Mouse (Mus musculus) monocyte, adult 5-6 weeks (primary cell): ENCODE results near the gene Lpp. TPM values are rescaled to one million over a fixed set of nuclear protein-coding genes. Genes with fewer than 3 reads are reported as not detected.
A peak's percentile ranks its signal among the peaks of the same experiment; 100 is the strongest.

Source experiments
- ATAC-seq: fragments of 153-309, 156-312 bp; replicated peaks from 2 replicates; pipeline ENCODE4 v1.8.0; 2017; ENCODE audit warnings: mild to moderate bottlenecking; ENCODE audit not compliant: low TSS enrichment, insufficient number of reproducible peaks, severe bottlenecking, poor library complexity, low FRiP score
- total RNA-seq: library from RNA; stranded (forward); fragments of 200-1000, 200-491, 200-594 nt; gene quantifications from 3 replicates; pipeline ENCODE4 v1.2.3, GENCODE M21; 2017

Lpp gene
- total RNA-seq, 1 experiment from 2014 or later: 8.9 TPM

GRCm38 (mm10) chr16:24791984-24792383, 398.7 kb downstream of the Lpp start:
- ATAC-seq: no peak

DNA sequence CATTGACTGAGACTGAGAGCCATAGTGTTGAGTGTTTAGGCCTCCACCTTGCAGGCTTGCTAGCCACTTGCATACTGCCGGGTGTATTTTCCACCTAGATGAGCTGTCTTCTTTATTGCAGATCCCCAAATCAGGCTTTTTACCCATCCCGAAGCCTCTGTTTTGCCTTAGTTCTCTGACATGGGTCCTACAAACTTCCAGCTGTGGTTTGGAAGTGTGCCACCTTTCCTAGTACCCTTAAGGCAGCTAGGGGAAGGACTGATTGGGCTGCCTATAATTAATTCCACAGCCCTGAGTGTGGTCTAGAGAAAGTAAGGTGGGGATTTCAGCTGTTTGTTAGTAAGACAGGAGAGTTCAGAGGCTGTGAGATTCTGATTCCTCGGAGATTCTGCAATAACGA, 399.5 kb downstream of the Lpp start:
- ATAC-seq: no peak

- ATAC-seq: no peak
Observed at GRCm38 (mm10) chr16:24794665-24795064, 401.4 kb downstream of the Lpp start.

DNA sequence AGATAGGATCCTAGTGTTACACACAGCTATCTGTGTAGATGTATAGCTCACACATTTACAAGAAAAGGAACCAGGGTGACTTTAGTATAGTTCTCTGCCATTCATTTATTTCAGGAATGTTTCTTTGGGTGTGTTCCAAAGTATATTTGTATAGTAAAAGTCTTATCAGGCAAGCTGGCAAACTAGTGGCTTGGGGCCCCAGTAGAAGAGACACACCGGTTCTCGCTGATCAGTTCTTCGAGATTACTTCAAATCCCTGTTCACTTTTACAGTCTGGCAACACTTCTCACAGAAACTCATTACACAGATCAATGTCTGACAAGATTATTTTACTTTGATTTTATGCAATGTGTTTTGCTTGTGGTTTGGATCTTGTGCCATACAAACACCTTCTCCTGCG, 408.0 kb downstream of the Lpp start:
- no peak for ATAC-seq

DNA sequence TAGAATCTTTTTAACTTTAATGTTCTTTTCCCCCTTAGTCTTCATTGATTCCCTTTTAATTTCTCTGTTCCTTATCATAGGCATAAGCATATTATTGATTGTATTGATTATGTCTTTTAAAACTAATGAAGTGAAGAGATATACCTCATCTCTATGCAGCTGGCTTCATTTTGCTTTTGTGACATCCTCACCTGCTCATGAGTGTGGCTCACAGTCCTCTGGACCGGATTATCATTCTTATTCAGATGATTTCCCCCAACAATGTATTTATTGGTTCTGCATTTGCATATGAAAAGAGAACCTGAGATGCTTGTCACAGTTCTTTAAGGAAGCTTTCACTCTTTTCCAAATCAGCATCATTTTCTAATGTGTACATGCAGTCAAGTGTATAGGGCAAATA, 408.5 kb downstream of the Lpp start:
- no peak for ATAC-seq

DNA sequence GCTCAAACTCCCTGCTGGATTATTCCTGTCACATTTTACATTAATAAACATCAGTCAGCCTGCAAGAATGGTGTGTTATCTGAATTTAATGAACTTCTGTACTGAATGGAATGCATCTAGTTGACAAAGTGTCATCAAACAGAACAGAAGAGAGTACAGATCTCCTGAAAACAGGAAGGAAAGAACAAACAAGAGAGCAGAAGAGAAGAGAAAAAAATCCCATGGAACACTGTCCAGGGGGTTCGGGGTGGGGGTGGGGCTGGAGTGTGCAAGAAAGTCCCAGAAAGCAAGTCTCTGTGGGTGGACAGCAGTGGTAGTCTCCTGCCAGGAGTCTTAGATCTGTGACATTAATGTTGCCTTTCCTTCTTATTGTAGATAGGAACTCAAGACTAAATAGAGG, 412.8 kb downstream of the Lpp start:
- ATAC-seq: no peak

DNA sequence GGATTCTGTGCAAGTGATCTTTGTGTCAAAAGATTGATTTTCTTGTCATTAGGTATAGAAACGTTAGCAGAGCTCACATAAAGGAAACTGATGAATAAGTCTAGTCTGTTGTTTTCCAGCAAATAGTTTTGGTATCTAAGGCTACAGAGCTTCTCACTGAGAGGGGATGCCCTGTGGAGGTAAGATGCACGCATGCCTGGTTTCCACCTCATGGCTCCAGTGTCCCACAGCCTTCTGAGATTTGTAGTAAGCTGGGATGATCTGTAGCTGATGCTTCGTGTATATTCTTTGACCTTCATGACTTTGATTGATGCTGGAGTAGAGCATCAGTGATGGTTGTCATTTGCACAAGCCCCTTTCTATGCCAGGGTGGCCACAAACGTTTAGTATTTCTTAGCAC, 414.3 kb downstream of the Lpp start:
- no peak for ATAC-seq

- ATAC-seq: no peak
Observed at GRCm38 (mm10) chr16:24809811-24810210, 416.5 kb downstream of the Lpp start.

DNA sequence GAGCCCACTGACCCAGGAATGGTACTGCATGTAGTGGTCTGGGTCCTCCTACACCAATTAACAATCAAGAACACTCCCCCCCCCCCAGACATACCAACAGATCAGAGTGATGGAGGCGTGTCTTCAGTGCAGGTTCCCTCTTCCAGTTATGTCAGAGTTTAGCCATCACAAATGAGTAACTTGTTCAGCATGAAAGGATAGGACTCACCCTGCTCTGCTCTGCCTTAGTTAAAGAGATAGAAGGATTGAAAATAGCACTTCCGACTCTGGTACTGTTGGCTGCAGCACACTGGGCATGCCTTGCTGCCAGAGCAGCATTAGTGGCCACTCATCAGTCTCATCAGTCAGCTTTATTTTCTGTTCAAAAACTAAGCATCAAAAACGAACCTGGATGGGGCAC, 423.3 kb downstream of the Lpp start:
- no peak for ATAC-seq

DNA sequence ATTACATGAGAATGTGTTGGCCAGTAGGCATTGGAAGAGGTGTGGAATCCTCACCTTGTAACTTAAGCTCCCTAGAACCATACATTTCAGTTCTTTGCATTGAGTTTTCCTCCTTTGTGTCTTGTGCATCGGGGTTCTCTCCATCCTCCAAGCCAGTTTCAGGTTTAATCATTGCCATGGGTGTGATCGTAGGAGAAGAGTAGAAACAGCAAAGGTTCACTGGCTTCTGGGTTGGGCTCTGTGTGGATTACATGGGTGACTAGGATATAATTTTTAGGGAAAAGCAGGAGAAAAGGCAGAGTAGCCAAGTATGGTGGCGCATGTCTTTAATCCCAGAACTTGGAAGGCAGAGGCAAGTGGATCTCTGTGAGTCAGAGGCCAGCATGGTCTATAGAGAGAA, 424.1 kb downstream of the Lpp start:
- no peak for ATAC-seq

GRCm38 (mm10) chr16:24819127-24819526, 425.8 kb downstream of the Lpp start:
- ATAC-seq: no peak

- no peak for ATAC-seq
Observed at GRCm38 (mm10) chr16:24822182-24822875, 429.0 kb downstream of the Lpp start.

DNA sequence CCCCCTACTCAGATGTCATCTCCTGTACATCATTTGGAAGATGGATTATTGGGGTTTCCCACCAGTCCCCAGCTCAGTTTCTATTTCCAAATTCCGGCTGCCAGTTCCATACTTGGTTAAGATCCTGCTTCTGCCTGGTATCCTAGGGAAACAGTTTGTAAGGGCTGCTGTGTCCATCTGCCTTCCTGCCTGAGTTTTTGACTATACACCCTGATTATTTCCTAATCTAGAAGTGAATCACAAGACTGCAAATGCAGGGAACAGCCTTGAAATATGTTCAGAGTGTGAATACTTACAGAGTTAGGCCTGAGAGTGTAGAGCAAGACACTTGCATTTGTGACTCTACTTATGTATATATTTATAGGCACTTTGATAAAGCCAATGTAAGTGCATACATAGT, 429.6 kb downstream of the Lpp start:
- ATAC-seq: no peak

GRCm38 (mm10) chr16:24826390-24826789, 433.1 kb downstream of the Lpp start:
- peak; percentile 79 for ATAC-seq

DNA sequence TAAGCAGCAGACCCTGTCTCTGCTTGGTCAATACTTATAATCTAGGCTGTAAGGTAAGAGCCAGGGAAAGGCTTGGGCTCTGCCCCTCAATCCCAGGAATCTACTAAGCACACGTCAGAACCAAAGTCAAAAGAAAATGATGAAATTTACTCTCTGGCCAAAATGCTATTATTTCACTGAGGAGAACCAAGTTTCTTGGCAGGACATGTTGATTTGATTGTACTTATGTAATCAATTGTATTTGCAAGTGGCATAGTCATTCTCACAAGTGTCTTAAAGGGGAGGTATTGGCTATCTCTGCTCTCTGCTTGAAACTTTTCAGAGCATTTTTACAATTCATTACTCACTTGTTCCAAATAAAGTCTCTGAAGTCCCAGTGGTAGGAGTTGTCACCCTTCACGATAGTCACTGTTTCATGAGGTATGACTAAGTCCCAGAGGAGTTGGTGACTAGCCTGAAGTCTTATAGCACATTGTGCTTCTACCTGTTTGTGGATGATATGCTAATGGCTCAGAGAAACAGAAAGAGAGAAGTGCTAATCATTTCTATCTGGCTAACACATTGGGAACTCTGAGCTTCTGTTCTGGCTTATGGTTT, 435.0 kb downstream of the Lpp start:
- no peak for ATAC-seq

GRCm38 (mm10) chr16:24829860-24830259, 436.6 kb downstream of the Lpp start:
- ATAC-seq: no peak

- ATAC-seq: no peak
Observed at GRCm38 (mm10) chr16:24830939-24831338, 437.6 kb downstream of the Lpp start.

GRCm38 (mm10) chr16:24833221-24833620, 439.9 kb downstream of the Lpp start:
- ATAC-seq: no peak

GRCm38 (mm10) chr16:24834536-24834935, 441.2 kb downstream of the Lpp start:
- no peak for ATAC-seq

DNA sequence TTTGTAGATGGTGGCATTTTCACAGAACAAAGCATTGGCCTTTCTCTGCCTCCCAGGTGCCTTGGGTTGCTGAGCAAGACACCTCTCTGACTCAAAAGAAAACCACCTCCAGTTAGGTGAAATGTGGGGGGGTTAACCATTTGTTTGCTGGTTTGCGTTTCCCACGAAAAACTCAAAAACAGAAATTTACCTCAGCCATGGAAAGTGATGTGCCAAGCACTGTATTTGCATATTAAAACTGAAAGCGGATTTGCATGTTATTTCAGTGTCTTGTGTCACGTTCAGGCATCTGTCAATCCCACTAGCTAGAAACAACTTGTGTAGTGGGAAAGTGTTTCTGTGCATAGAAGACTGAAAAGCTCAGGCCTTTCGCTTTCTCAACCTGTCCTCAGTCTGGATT, 443.2 kb downstream of the Lpp start:
- no peak for ATAC-seq

- no peak for ATAC-seq
Observed at GRCm38 (mm10) chr16:24839018-24839417, 445.7 kb downstream of the Lpp start.
